Mouse (Mus musculus): ENCODE results near the gene Gm28048.

Gm28048 gene

GRCm38 (mm10) chr11:22891876-22892275 lies 90.0 kb downstream of the Gm28048 start:
- DNase-seq (ENCODE audit: low spot score in 2 of 2): no peak

DNA sequence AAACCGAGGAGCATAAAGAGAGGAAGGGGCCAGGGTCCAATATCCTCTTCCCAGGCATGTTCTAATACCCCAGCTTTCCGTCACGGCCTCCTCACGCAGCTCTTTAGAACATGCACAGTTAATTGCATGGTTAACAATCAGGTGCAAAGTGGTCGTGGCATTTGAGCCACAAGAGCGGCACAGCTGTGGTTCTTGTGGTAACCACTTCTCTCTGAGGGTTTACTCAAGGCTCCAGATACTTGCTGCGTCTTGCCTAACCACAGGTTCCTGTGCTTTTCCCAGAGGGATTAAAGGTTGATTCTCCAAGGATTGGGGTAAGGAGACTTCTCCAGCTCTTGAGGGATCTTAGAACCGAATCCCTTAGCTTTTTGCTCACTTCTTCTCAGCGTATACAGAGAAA lies 90.6 kb downstream of the Gm28048 start:
- no peak for DNase-seq (ENCODE audit: low spot score in 2 of 2)

GRCm38 (mm10) chr11:22889224-22889623 lies 92.7 kb downstream of the Gm28048 start:
- DNase-seq (ENCODE audit: low spot score in 2 of 2): peak in 1 of 2 experiments; percentile 35

GRCm38 (mm10) chr11:22886991-22887390 lies 94.9 kb downstream of the Gm28048 start:
- no peak for DNase-seq (ENCODE audit: low spot score in 2 of 2)

GRCm38 (mm10) chr11:22885350-22885749 lies 96.5 kb downstream of the Gm28048 start:
- DNase-seq (ENCODE audit: low spot score in 2 of 2): no peak

DNA sequence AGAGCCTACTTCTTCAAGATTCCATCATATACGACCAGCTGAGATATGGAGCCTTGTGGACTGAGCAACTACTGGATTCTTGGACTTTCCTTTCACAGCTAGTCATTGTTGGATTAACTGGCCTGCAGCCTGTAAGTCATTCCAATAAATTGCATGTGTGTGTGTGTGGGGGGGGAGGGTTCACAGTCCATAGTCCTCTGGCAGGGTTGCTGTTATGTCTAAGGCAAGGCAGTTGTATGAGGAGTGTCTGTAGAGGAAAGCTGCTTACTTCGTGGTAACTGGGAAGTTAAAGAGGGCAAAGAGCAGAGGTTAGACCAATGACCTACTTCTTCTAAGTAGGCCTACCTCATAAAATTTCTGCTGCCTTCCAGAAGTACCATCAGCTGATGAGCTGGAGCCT lies 98.2 kb downstream of the Gm28048 start:
- no peak for DNase-seq (ENCODE audit: low spot score in 2 of 2)

- DNase-seq (ENCODE audit: low spot score in 2 of 2): no peak
These were observed 99.0 kb downstream of the Gm28048 start for GRCm38 (mm10) chr11:22882926-22883325.

- no peak for DNase-seq (ENCODE audit: low spot score in 2 of 2)
These were observed 101.3 kb downstream of the Gm28048 start for GRCm38 (mm10) chr11:22880383-22881172.

GRCm38 (mm10) chr11:22879645-22880044 lies 102.2 kb downstream of the Gm28048 start:
- DNase-seq (ENCODE audit: low spot score in 2 of 2): no peak

- DNase-seq (ENCODE audit: low spot score in 2 of 2): no peak
These were observed 105.1 kb downstream of the Gm28048 start for GRCm38 (mm10) chr11:22876680-22877330.

DNA sequence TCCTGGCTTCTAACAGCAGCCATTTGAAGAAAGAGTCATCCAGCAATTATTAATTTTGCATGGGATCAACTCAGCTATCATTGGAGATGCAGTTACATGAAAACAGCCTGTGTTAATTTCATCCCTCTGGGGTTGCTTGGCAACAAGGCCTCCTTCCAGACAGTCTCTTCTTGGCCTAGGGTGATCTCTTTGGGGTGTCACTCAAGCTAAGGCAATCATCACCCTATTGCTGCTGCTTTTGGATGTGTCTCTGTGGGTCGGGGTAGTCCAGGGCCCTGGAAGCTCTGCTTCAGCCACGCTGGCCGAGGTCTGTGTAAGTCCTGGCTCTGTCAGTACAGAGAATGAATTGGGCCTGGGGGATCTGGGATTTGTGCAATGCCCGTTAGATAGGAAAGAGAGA lies 106.6 kb downstream of the Gm28048 start:
- no peak for DNase-seq (ENCODE audit: low spot score in 2 of 2)

- no peak for DNase-seq (ENCODE audit: low spot score in 2 of 2)
These were observed 107.1 kb downstream of the Gm28048 start for GRCm38 (mm10) chr11:22874747-22875146.

- DNase-seq (ENCODE audit: low spot score in 2 of 2): no peak
These were observed 108.5 kb downstream of the Gm28048 start for GRCm38 (mm10) chr11:22873383-22873782.

- DNase-seq (ENCODE audit: low spot score in 2 of 2): no peak
These were observed 109.6 kb downstream of the Gm28048 start for GRCm38 (mm10) chr11:22872307-22872680.

DNA sequence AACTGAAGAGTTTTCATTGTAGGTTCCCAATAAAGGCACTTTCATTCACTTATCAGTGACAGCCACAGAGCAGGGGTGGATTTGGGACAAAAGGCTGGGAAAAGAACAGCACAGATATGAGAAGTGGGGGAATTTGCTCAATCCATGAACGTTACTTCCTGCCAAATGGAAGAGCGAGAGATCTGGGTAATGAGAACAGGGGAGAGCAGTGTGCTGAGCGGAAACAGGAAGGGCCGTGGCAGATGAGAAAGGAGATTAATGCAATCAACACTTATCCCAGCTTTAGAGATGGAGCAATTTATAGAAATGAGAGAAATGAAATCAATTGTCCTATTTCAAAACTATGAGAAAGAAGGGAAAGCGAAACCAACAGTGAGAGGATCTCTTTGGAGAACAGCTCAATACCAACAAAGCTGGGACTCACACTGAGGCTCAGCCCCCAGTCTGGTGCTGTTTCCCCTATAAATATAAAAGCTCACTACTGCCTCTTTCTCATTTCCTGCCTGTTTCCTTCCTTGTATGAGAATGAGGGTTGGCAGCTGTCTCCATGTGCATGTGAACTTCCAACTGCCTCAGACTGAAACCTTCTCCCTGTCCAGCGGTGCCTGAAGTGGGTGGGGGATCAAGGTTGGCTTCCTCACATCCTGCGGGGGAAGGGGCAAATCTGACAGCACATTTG lies 110.1 kb downstream of the Gm28048 start:
- no peak for DNase-seq (ENCODE audit: low spot score in 2 of 2)

GRCm38 (mm10) chr11:22868582-22868981 lies 113.3 kb downstream of the Gm28048 start:
- no peak for DNase-seq (ENCODE audit: low spot score in 2 of 2)

GRCm38 (mm10) chr11:22867691-22868090 lies 114.2 kb downstream of the Gm28048 start:
- no peak for DNase-seq (ENCODE audit: low spot score in 2 of 2)

GRCm38 (mm10) chr11:22865635-22866246 lies 116.1 kb downstream of the Gm28048 start:
- no peak for DNase-seq (ENCODE audit: low spot score in 2 of 2)

DNA sequence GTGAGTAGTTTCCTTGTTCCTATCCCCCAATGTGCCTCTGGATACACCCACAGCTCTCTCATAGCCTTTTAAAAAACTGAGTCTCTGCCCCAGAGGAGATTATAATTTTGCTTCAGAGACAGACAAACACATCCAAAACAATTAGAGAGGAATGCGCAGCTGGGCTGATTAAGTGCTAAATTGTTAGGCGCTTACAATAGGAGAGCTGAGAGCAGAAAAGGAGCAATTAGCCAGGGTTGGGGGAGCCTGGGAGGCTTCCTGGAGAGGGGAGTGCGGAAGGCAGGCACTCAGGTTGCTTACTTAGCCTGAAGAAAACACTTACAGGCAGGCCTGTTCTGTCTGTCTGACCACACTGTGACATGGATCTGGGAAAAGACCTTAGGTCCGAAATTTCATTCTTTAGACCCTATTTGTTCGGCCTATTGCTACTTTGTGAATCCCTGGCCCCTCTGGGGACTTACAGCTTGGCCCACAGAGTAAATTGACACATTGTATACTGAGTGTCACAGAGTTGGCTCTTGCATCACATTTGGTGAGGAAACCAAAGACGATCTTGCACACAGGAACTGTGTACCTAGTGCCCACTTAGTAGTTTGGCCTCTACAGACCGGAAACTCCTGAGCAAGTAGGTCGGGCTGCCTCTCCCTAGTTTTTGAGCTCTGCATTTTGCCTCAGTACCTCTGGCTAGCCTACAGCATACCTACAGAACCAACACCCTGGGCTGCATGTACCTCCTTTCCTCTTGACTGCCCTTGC lies 117.4 kb downstream of the Gm28048 start:
- DNase-seq (ENCODE audit: low spot score in 2 of 2): no peak

DNA sequence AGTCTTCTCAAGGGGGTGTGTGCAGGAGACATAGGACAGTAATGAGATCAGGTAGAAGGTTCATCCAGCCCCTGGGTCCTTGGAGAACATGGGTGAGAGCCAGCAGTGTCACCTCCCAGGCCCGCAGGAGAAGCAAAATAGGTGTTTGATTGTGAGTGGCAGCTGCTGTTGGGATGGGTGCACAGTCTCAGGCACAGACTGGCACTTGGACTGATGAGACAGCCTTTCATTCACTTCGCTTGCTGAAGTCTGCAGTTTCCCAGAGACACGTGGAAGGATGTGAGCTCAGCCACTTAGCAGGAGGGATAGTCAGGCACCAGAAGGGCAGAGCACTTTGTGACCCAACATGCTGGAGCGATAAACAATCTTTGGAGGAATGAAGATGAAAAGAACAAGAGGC lies 118.3 kb downstream of the Gm28048 start:
- no peak for DNase-seq (ENCODE audit: low spot score in 2 of 2)

DNA sequence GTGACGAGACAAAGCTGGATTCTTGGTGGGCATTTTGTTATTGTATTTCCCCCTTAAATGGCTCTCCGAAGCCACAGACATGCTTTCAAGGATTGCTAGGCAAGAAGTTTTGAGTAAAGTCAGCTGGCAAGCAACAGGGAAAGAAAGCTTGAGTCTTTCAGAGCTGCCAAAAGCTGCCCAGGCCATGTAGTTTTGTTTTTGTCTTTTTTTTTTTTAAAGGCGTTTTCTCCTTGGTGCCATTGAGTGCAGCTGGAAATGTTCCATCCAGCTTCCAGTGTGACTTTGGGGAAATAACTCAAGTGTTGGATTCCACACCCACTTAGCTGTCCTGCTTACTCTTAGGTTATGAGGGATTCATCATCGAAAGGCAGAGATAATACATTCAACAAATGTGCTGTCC lies 120.6 kb downstream of the Gm28048 start:
- DNase-seq (ENCODE audit: low spot score in 2 of 2): no peak

Measured in left cerebral cortex, adult 9 months (tissue).